Comparison of ENCODE assay signal across 8 mouse cellular contexts in genomic region chr9:119976704-119977556, GRCm38 (mm10). TPM values are rescaled to one million over a fixed set of nuclear protein-coding genes. Genes with fewer than 3 reads are reported as not detected.
DNase-seq lines count a peak whose midpoint lies in the region; ATAC-seq and TF ChIP-seq lines count a peak whose summit lies in the region.

No protein-coding gene starts in this region.

- no peak for DNase-seq in kidney, adult 18-20 months
- peak; percentile 51 for DNase-seq in naive thymus-derived CD4-positive, alpha-beta T cell, adult 2 months (ENCODE audit: low read depth)
- no peak for DNase-seq in midbrain, postnatal 0 days (ENCODE audit: low spot score)
- DNase-seq in embryo, embryonic 11 days, result no peak
- DNase-seq in cerebellum, adult 9-11 months, result no peak

- peak overlapping the region; percentile 71; the same call in 1 of the 2 replicates for H3K27ac ChIP-seq in kidney, embryonic 15.5 days
- H3K27ac ChIP-seq in midbrain, postnatal 0 days (ENCODE audit: low read depth, low read length), result no peak overlapping the region

- H3K4me3 ChIP-seq in kidney, embryonic 15.5 days (replicated peaks), result no peak overlapping the region
- peak overlapping the region; percentile 68 for H3K4me3 ChIP-seq in E14TG2a.4 (replicated peaks; ENCODE audit: low read length)
- H3K4me3 ChIP-seq in midbrain, postnatal 0 days (ENCODE audit: low read depth, low read length), result no peak overlapping the region

- no peak overlapping the region for H3K9ac ChIP-seq in kidney, embryonic 15.5 days
- H3K9ac ChIP-seq in midbrain, postnatal 0 days (replicated peaks; ENCODE audit: low read length, poor library complexity, severe bottlenecking), result no peak overlapping the region

- no peaks in the 10 kb centered on the region for H3K9me3 ChIP-seq in kidney, embryonic 15.5 days (replicated peaks)
- H3K9me3 ChIP-seq in E14TG2a.4 (ENCODE audit: low read length), result no peaks in the 10 kb centered on the region
- H3K9me3 ChIP-seq in midbrain, postnatal 0 days (ENCODE audit: low read length), result no peaks in the 10 kb centered on the region

- H3K36me3 ChIP-seq in kidney, embryonic 15.5 days, result peaks cover 32% of the 10 kb centered on the region
- peaks cover 58% of the 10 kb centered on the region for H3K36me3 ChIP-seq in E14TG2a.4 (ENCODE audit: insufficient read depth, low read length)
- H3K36me3 ChIP-seq in midbrain, postnatal 0 days (ENCODE audit: insufficient read depth, low read length), result peaks cover 3% of the 10 kb centered on the region; the same call in 1 of the 2 replicates

- H3K4me2 ChIP-seq in kidney, embryonic 15.5 days, result peak overlapping the region; percentile 37
- no peak overlapping the region for H3K4me2 ChIP-seq in midbrain, postnatal 0 days (ENCODE audit: low read depth, low read length, poor library complexity, severe bottlenecking)

- peaks cover 58% of the 10 kb centered on the region for H3K4me1 ChIP-seq in kidney, embryonic 15.5 days
- H3K4me1 ChIP-seq in E14TG2a.4 (replicated peaks; ENCODE audit: low read depth, low read length), result peaks cover 98% of the 10 kb centered on the region
- H3K4me1 ChIP-seq in midbrain, postnatal 0 days (ENCODE audit: insufficient read depth, low read length), result 0 out of 2 replicates have a peak, but pooled peaks cover 6% of the 10 kb centered on the region

- WGBS in kidney, embryonic 15.5 days, result 27% methylated on average over 17 of the region's 17 CpGs
- 65% methylated on average over 17 of the region's 17 CpGs for WGBS in midbrain, postnatal 0 days

- ATAC-seq in kidney, embryonic 15.5 days (replicated peaks; ENCODE audit: low FRiP score), result no peak
- ATAC-seq in granulocyte monocyte progenitor cell, adult 5-6 weeks (replicated peaks; ENCODE audit: poor library complexity, severe bottlenecking), result peak; percentile 30
- ATAC-seq in midbrain, postnatal 0 days (ENCODE audit: low FRiP score), result no peak

- TF ChIP-seq CTCF in E14TG2a.4 (conservative IDR thresholded peaks at IDR 0.05; ENCODE audit: low read length), result no peak
- no peak for TF ChIP-seq CTCF in midbrain, postnatal 0 days (IDR thresholded peaks at IDR 0.05)

- H3K27me3 ChIP-seq in kidney, embryonic 15.5 days, result no peaks in the 10 kb centered on the region
- no peaks in the 10 kb centered on the region for H3K27me3 ChIP-seq in E14TG2a.4 (ENCODE audit: insufficient read depth, low read length)
- H3K27me3 ChIP-seq in midbrain, postnatal 0 days (ENCODE audit: insufficient read depth, low read length), result no peaks in the 10 kb centered on the region

RNA-seq across cellular contexts. Expression of gene Csrnp1, which starts 7.5 kb away (rescaled TPM):
- 5.6 and 7.1 TPM in 2 replicates for polyA plus RNA-seq in kidney, embryonic 15.5 days (2015; fragmentation: Nextera tagmentation; extraction: Ambion mirVana)
- total RNA-seq in granulocyte monocyte progenitor cell, adult 5-6 weeks (2014; fragmentation: Nextera tagmentation), result 1.3 and 8.5 TPM in 2 replicates
- 8.8 and 16.9 TPM in 2 replicates for total RNA-seq in granulocyte monocyte progenitor cell, adult 5-6 weeks (2017)
- 1.7 and 1.9 TPM in 2 replicates for total RNA-seq in midbrain, postnatal 0 days (2014; rRNA removed)
- polyA plus RNA-seq in midbrain, postnatal 0 days (2015; fragmentation: Nextera tagmentation; extraction: Ambion mirVana), result 0.91 and 1.1 TPM in 2 replicates

RNA-seq across cellular contexts. Expression of gene Ttc21a, which starts 39.5 kb away (rescaled TPM):
- polyA plus RNA-seq in kidney, embryonic 15.5 days (2015; fragmentation: Nextera tagmentation; extraction: Ambion mirVana), result 0.26 and 0.29 TPM in 2 replicates
- total RNA-seq in granulocyte monocyte progenitor cell, adult 5-6 weeks (2014; fragmentation: Nextera tagmentation), result 2.4 and 2.8 TPM in 2 replicates
- 3.3 and 3.6 TPM in 2 replicates for total RNA-seq in granulocyte monocyte progenitor cell, adult 5-6 weeks (2017)
- total RNA-seq in midbrain, postnatal 0 days (2014; rRNA removed), result 4.6 and 4.9 TPM in 2 replicates
- polyA plus RNA-seq in midbrain, postnatal 0 days (2015; fragmentation: Nextera tagmentation; extraction: Ambion mirVana), result 1.1 and 1.4 TPM in 2 replicates

RNA-seq across cellular contexts. Expression of gene Gorasp1, which starts 39.6 kb away (rescaled TPM):
- polyA plus RNA-seq in kidney, embryonic 15.5 days (2015; fragmentation: Nextera tagmentation; extraction: Ambion mirVana), result 27.7 and 29.7 TPM in 2 replicates
- total RNA-seq in granulocyte monocyte progenitor cell, adult 5-6 weeks (2014; fragmentation: Nextera tagmentation), result 8.0 and 9.4 TPM in 2 replicates
- 4.8 and 9.5 TPM in 2 replicates for total RNA-seq in granulocyte monocyte progenitor cell, adult 5-6 weeks (2017)
- total RNA-seq in midbrain, postnatal 0 days (2014; rRNA removed), result 19.0 and 22.2 TPM in 2 replicates
- polyA plus RNA-seq in midbrain, postnatal 0 days (2015; fragmentation: Nextera tagmentation; extraction: Ambion mirVana), result 25.0 and 26.2 TPM in 2 replicates

RNA-seq across cellular contexts. Expression of gene Xirp1, which starts 46.5 kb away (rescaled TPM):
- polyA plus RNA-seq in kidney, embryonic 15.5 days (2015; fragmentation: Nextera tagmentation; extraction: Ambion mirVana), result 0.38 and 0.41 TPM in 2 replicates
- not detected in 2 replicates for total RNA-seq in granulocyte monocyte progenitor cell, adult 5-6 weeks (2014; fragmentation: Nextera tagmentation)
- not detected in 2 replicates for total RNA-seq in granulocyte monocyte progenitor cell, adult 5-6 weeks (2017)
- total RNA-seq in midbrain, postnatal 0 days (2014; rRNA removed), result 0.05 TPM in 1 of 2 replicates, not detected in the other
- not detected in 2 replicates for polyA plus RNA-seq in midbrain, postnatal 0 days (2015; fragmentation: Nextera tagmentation; extraction: Ambion mirVana)
